Mouse (Mus musculus) heart, postnatal 10 days (tissue): Measurements from ENCODE around the gene Mycbp. TPM values are rescaled to one million over a fixed set of nuclear protein-coding genes. Genes with fewer than 3 reads are reported as not detected.
A peak's percentile ranks its signal among the peaks of the same experiment; 100 is the strongest.
"Not testable (repeated sequence)": the region's sequence is repeated elsewhere in the genome, so short reads cannot be mapped to it uniquely, and the experiment has no call there.

Source experiments
- DNase-seq, 2 experiments: peaks; one replicate each; pipeline ENCODE4 v3.0.0; 2021
- intact Hi-C: fragments of 180-260 bp; cut with DNase I; formaldehyde crosslinking; loops from one replicate; pipeline ENCODE4 v1.15.1; 2025
- total RNA-seq, 2 experiments: library from RNA; stranded (reverse); gene quantifications; 2 replicates each; pipeline ENCODE4 v1.2.3; 2021

Gene Mycbp
- total RNA-seq, 2 experiments from 2014 or later = 24.9 to 29.1 TPM

- no peak for DNase-seq
- intact Hi-C loops = no loop called here
Observed at GRCm38 (mm10) chr4:123936059-123936458, 31.4 kb downstream of the Mycbp start.

- intact Hi-C loops = loop anchor here (2.0 kb wide), 1 partner anchor 735 kb away; no protein-coding TSS in a partner anchor
- peak; percentile 74 to 87 for DNase-seq
Observed at GRCm38 (mm10) chr4:123939838-123940237, 35.2 kb downstream of the Mycbp start.

- not testable (repeated sequence) for DNase-seq
- intact Hi-C loops = loop anchor here (2.0 kb wide), 1 partner anchor 734 kb away; no protein-coding TSS in a partner anchor
Observed at GRCm38 (mm10) chr4:123940878-123941277, 36.2 kb downstream of the Mycbp start.

GRCm38 (mm10) chr4:123946701-123947100, 42.1 kb downstream of the Mycbp start:
- intact Hi-C loops = no loop called here
- DNase-seq = no peak

GRCm38 (mm10) chr4:123947149-123947548, 42.5 kb downstream of the Mycbp start:
- intact Hi-C loops = no loop called here
- peak in 1 of 2 experiments; percentile 26 for DNase-seq

- DNase-seq = no peak
- intact Hi-C loops = no loop called here
Observed at GRCm38 (mm10) chr4:123948901-123949300, 44.3 kb downstream of the Mycbp start.

- DNase-seq = no peak
- intact Hi-C loops = no loop called here
Observed at GRCm38 (mm10) chr4:123949649-123950048, 45.0 kb downstream of the Mycbp start.

- DNase-seq = no peak
- intact Hi-C loops = no loop called here
Observed at GRCm38 (mm10) chr4:123952059-123952458, 47.4 kb downstream of the Mycbp start.

GRCm38 (mm10) chr4:123956703-123957491, 52.3 kb downstream of the Mycbp start:
- peak; percentile 78 to 84 for DNase-seq
- intact Hi-C loops = loop anchor here (5.0 kb wide), 3 partner anchors 185 to 710 kb away; no protein-coding TSS in a partner anchor

GRCm38 (mm10) chr4:123957492-123957808, 52.8 kb downstream of the Mycbp start:
- intact Hi-C loops = loop anchor here (5.0 kb wide), 3 partner anchors 185 to 710 kb away; no protein-coding TSS in a partner anchor

GRCm38 (mm10) chr4:123957891-123958290, 53.3 kb downstream of the Mycbp start:
- no peak for DNase-seq
- intact Hi-C loops = loop anchor here (5.0 kb wide), 3 partner anchors 184 to 709 kb away; no protein-coding TSS in a partner anchor

More at GRCm38 (mm10) chr4:123957492-123957808, 52.8 kb downstream of the Mycbp start:
- no peak for DNase-seq

- intact Hi-C loops = no loop called here
- no peak for DNase-seq
Observed at GRCm38 (mm10) chr4:123960955-123961354, 56.3 kb downstream of the Mycbp start.

Other genes starting within 250 kb of the Mycbp start
- gene Macf1, start 220.5 kb upstream of the Mycbp start, total RNA-seq = 100 to 1,000 TPM; 316 to 364 TPM
- gene Ndufs5, start 186.6 kb upstream of the Mycbp start, total RNA-seq = 100 to 1,000 TPM; 334 to 374 TPM
- 10 to 100 TPM; 34.8 to 35.9 TPM for gene Akirin1, start 154.5 kb upstream of the Mycbp start, total RNA-seq
- under 1 TPM; 0.20 to 0.29 TPM for gene Rhbdl2, start 117.0 kb upstream of the Mycbp start, total RNA-seq
- not detected for gene 4933427I04Rik, start 45.2 kb upstream of the Mycbp start, total RNA-seq
- 10 to 100 TPM; 53.3 to 54.2 TPM for gene Rragc, start 12.6 kb downstream of the Mycbp start, total RNA-seq
- not detected for gene 4930535I16Rik, start 13.2 kb downstream of the Mycbp start, total RNA-seq